Mouse (Mus musculus) ZHBTc4 (cell line): ENCODE results near the gene Birc5.
A peak's percentile ranks its signal among the peaks of the same experiment; 100 is the strongest.
"Not testable (repeated sequence)": the region's sequence is repeated elsewhere in the genome, so short reads cannot be mapped to it uniquely, and the experiment has no call there.

Experiments used
- DNase-seq: peaks from one replicate; pipeline ENCODE4 v3.0.0-alpha.2; 2011; ENCODE audit warnings: low read depth, low spot score

Birc5 gene

DNA sequence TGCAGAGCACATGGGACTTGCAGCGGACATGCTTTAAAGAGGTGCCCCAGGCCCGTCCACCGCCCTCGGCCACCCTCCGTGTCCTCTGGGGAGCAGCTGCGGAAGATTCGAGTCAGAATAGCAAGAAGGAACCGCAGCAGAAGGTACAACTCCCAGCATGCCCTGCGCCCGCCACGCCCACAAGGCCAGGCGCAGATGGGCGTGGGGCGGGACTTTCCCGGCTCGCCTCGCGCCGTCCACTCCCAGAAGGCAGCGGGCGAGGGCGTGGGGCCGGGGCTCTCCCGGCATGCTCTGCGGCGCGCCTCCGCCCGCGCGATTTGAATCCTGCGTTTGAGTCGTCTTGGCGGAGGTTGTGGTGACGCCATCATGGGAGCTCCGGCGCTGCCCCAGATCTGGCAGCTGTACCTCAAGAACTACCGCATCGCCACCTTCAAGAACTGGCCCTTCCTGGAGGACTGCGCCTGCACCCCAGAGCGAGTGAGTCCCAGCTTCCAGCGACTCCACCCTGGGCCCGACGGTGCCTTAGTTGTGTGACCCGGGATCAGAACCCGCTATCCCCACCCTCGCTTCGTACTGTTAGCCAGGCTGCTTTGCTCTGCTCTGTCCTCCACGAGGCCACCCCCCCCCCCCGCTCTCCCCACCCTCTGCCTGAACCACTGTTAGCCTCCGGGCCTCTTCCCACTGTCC, at the start of gene Birc5:
TSS of gene Birc5 (plus strand) at position 267 of the 687 bp plus-strand sequence.
- DNase-seq, result peak; percentile 99

DNA sequence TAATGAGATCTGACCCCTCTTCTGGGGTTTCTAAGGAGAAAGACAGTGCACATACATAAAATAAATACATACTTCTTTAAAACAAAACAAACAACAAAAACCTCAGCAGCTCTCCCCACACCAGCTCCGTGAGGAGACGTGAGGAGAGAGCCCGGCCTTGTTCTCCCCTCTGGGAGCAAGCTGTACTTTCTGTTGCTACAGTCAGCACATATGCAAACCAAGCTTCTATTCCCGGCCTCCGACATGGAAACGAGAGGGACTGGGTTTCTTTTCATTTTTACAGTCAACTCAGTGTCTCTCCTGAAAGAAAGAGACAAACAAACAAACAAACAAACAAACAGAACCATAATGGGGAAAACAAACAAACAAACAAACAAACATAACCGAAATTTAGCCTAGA, 49.0 kb upstream of the Birc5 start:
- DNase-seq, result no peak

DNA sequence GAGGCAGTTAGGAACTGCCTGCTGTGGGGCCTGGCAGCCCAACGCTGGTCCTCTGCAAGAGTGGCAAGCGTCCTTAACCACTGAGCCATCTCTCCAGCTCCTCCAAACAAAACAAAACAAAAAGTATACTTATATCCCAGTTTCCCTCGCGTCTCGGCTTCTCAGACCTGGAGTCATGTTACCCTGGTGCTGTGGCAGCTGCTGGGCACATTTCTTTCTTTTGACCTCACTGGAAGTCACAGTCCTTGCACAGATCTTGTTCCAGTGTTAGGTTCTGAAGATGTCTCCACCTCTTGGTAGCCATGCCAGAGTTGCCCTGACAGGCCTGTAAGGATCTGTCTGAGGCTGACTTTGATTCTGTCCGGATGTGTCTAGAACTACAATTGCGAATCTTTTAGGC, 47.4 kb upstream of the Birc5 start:
- DNase-seq, result no peak

DNA sequence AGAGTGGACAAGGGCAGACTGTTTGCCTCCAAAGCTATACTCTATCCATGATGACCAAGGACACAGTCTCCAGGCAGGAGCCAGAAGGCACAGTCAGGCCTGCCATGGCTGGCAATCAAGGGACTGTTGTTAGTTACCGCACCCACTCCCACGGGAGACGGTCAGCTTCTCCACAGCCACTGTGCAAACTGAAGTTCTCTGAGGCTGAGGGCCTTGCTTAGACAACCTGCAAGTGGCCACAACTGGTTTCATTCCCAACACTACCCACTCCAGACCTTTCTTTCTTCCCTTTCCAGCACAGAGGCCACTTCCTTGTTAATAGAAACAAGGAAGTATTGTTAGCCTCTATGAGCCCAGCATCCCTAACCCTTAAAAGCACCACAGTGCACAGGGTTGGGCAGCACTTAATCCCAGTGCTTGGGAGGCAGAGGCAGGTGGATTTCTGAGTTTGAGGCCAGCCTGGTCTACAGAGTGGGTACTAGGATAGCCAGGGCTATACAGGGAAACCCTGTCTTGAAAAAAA, 45.8 kb upstream of the Birc5 start:
- no peak for DNase-seq

DNA sequence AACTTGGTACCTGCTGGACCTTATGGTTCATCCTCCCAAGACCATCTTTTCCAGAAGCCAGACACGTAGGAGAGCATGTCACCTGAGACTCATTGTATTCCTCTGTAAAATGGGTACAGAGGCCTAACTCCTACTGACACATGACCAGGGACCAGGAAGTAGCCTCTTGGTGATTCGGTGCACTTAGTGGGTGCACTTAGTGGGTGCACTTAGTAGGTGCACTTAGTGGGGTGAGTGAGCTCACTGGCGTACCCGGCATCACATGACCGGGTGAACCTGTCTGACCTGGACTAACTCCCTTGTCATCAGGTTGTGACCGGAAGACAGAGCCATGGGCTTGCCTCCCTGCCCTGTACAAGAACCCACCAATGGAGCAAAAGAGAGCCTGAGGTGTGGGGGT, 42.3 kb upstream of the Birc5 start:
- DNase-seq, result no peak

DNA sequence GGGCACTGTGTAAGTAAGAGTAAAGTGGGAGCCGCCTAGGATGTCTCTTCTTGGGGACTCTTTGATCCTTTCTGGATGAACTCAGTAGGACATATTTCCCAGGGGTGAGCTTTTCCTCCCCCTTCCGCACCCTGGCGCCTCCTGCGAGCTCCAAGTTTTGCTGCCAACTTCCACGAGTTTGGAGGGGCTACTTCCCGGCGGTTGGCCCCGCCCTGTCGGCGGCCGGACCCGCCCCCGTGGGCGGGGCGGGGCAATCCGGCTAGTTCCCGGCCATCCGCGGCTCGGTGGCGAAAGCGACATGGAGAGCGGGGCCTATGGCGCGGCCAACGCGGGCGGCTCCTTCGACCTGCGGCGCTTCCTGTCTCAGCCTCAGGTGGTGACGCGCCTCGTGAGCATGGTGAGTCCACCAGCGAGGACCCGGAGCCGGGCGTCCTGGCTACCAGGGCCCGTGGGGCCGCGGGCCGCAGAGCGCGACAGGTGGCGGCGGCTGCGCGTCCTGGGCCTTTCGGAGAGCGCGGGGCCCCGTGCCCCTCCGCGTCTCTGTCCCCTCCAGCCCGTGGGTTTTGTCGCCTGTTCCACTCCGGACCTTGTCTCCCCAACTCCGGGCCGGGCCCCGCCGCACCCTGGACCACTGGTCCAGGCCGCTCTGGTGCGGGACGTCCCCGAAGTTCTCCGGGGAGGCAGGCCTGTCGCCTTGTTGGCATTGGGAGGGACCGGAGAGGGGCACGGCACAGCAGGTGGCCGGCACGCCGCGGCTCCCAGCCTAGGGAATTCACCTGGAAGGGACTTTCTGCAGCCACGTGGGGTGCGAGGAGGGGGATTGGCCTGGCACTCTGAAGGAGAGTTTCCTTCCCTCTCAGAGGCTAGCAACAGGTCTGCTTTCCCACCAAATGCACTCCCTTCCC, 39.4 kb upstream of the Birc5 start, which contains the start of the genes Gm20708 and Syngr2:
TSS of gene Gm20708 (plus strand) at position 262 of the 905 bp plus-strand sequence.
TSS of gene Syngr2 (plus strand) at position 262 of the 905 bp plus-strand sequence.
- peak; percentile 89 for DNase-seq

DNA sequence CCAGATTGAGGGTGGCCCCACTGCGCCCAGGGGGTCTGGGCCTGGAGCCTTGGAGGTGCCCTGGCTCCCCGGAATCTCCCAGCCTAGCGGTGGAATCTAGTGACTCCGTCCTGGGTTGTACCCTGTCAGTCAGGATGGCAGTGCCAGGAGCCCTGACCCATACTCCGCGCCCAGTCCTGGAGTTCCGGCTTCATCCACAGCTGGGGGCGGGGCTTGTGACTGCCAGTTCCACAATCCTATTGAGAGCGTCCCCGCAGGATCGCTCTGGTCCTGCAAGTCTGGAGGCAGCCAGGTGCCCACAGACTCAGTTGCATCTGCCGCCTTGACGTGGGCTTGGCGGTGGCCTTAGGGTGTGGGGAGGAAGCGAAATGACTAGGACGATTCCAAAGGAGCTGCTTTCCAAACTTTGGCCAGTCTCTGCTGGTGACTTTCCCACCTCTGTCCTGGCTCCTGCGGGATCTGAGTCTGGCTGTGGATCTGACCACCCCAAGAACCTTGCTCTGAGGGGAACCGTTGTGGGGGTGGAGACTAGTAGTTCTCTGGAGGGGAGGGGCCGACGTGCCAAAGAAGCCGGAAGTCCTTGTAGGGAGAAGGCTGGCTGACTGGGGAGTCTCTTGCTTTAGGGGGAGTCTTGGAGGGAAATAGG, 38.5 kb upstream of the Birc5 start:
- DNase-seq, result peak; percentile 94

DNA sequence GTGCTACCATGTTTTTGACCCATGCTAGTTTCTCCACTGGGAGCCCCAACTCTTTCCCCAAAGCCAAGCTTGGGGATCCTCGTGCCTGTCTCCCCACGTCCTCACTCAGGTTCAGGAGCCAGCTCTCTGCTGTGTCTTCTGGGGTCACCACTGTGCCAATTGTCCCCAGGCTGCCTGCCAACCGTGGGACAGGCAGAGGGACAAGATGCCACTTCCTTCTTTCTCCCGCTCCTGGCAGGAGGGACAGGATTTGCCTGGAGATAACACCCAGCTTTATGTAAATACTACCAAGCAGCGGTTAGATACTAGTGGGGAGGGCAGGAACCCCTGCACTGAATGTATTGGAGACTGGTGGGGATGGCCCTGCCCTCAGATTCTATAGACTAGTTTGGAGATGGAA, 35.2 kb upstream of the Birc5 start:
- no peak for DNase-seq

DNA sequence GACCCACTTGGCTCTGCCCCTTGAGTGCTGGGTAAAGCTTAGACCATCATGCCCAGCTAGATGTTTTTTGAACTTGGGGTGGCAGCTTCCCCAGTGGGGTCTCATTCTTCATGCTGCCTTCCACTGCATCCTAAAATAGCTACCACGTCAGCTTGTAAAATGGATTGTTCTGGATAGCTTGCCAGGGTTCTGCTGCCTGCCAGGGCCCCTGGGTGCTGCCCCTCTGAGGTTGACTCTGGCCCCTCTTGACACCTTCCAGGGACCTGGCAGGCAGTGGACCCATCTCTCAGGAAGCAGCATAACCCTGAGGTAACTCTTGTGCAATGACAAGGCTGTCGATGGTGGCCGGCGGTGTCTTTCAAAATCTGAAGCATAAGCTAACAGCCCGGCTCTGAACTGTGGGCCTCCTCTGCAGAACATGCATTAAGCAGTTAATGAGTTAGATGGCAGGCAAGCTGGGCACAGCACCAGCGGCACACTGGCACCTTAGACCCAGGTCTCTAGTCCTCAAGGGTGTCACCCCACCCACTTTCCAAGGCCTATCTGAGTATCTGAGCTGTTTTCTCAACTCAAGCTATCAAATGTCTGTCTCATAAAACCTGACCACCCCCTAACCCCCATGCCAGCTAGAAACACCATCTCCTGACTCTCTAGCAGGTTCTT, 34.2 kb upstream of the Birc5 start:
- DNase-seq, result no peak

DNA sequence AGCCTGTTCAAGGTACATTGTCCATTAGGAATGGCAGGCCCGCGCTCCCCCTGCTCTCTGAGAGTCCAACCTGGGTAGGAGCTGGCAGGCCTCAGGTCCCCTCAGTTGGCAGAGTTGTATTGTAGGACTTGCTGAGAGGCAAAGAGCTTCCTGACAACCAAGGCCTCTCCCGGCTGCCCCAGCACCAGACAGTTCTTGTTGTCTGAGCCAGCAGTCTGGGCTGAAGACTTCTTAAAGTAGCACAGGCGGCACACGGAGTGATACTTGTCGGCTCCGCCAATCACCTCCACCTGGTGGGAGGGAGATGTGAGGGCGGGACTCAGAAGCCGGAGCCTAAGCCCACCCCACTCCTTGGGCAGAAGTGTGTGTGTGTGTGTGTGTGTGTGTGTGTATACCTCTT, 33.2 kb upstream of the Birc5 start:
- not testable (repeated sequence) for DNase-seq

DNA sequence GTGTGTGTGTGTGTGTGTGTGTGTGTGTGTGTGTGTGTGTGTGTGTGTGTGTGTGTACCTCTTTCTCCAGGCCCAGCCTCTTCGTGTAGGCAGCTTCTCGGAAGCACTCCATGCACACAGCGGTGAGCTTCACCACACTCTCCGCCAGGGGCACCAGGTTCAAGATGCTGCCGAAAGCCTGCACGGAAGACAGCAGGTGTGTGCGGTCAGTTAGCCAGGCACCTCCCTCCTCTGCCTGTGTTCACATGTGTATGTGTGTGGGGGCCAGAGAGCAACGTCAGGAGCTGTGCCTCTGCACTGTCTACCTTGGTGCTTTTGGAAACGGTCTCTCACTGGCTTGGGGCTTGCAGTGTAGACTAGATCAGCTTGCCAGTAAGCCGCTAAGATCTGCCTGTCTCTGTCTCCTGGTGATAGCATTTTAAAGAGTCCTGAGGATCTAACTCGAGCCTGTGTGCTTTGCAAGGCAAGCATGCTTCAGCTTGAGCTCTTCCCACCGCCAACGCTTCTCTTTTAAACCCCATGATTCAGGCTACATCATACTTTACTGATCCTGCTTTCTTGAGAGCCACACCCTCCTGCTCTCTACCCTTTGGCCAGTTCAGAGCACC, 32.6 kb upstream of the Birc5 start:
- DNase-seq, result peak; percentile 57

DNA sequence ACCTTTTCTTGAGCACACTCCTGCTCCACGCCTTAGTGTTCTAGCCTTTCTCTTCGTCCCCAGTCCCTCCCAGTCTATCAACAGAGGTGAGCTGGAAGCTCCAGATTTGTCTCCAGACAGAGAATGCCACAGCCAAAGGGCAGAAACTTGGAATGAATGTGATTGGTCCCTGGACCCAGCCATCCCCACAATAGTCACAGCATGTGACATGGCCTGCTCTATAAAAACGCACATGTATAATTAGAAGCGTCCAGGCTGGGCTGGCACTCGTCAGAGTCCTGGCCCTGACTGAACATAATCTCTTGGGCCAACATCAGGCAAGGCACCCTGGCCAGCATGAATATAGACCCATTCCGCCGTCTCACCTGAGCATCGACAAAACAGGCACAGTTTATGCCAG, 30.0 kb upstream of the Birc5 start:
- DNase-seq, result no peak

DNA sequence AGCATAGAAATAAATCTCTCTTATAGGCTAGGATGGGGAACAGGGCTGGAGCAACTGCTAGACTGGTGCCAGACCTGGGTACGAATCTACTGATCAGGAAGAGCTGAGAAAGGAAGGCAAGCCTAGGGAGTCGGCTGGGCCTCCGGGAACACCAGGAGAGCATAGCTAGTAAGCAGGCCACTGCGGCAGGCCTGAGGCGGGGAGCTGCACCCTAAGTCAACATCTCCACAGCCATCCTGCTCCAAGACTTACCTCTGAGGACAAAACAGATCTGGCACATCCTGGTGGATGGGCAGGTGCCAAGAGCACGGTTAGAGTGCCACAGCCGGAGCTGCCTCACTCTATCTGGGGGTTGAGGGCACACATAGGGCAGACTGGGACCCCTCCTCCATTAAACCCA, 28.9 kb upstream of the Birc5 start:
- DNase-seq, result no peak

DNA sequence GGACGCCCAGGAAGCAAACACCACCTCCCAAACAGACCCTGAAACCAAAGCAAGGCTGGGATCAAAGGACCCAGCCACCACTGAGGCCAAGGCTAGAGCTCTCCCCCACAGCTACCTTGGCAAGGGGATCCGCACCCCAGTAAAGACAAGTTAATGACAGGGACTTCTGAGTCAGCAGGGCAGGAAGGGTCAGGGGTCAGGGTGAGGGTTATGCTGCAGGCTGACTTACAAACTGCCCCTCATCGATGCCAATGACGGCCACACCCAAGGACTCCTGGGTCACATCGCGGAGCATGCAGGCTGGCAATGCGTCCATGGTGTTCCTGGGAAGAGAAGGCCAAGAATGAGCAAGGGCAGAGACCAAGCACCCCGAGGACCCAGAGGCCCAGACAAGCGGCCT, 27.2 kb upstream of the Birc5 start:
- no peak for DNase-seq

DNA sequence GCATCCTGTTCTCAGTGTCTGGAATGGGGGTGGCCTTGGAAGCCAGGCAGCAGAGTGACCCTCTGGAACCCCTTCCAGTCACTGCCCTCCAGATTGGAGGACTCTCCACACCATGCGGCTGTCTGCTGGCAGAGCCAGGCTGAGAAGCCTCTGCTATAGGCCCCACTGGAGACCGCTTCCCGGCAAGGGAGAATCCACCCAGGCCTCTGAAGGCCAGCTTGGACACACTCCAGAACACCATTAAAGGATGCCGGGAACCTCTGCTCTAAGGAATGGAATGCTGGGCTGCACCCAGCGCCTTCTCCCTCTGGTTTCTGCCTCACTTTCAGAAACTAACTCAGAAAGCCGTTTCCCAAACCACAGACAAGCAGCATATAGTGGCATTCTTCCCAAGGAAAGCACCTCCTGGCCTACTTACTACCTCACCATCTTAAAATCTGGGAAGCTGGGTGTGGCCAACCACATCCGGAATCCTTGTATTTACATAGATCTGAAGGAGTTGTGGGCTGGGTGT, 26.3 kb upstream of the Birc5 start:
- peak; percentile 63 for DNase-seq

DNA sequence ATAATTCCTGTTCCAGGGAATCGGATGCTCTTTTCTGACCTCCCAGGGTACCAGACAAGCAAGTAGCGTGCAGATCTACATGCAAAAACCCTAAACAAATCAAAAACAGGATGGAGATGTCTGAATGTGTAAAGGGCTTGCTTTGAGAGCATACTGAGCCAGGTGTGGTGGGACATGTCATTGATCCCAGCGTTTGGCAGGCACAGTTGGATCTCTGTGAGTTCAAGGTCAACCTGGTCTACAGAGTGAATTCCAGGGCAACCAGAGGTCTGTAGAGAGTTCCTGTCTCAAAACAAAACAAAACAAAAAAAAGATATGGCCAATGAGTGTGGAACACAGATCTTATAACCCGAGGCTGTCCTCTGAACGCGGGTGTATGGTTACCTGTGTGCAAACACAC, 25.6 kb upstream of the Birc5 start:
- peak; percentile 40 for DNase-seq

DNA sequence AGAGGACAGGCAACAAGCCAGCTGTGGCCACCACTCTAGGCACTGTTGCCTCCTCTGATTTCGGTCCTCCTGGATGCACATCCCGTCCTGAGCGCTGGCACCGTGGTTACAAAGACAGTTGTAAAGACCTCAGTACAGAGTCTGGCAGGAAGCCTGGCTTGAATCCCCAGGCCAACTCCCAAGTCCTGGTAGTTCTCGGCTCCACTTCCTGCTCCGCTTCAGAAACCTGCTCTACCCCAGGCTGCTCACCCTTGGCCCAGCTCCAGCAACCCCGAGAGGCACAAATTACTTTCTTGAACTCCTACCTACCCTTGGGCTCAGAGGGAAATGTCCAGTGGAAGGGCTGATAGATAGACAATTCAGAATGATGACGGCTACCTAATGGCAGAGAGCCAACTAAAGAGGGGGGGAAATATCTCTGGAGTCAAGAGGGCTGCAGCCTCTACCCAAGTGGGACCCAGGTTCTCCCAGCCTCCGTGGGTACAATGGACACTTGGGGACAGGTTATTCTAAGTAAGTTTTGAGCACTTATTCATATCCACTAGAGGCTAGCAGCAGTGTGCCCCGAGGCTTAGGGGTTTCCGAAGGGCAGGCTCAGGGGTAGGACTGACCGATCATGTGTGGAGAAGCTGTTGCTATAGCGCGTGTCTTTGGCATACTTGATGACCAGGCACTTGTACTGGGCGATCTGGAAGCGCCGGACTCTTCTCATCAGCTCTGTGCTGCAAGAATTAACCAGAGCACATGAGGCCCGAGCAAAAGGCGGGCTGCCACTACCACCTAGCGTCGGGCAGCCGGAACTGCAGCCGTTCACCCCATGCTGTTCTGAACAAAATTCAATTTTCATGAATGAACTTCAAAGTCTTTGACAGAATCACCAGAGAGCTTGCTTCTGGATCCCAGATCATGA, 24.7 kb upstream of the Birc5 start:
- peak; percentile 87 for DNase-seq

DNA sequence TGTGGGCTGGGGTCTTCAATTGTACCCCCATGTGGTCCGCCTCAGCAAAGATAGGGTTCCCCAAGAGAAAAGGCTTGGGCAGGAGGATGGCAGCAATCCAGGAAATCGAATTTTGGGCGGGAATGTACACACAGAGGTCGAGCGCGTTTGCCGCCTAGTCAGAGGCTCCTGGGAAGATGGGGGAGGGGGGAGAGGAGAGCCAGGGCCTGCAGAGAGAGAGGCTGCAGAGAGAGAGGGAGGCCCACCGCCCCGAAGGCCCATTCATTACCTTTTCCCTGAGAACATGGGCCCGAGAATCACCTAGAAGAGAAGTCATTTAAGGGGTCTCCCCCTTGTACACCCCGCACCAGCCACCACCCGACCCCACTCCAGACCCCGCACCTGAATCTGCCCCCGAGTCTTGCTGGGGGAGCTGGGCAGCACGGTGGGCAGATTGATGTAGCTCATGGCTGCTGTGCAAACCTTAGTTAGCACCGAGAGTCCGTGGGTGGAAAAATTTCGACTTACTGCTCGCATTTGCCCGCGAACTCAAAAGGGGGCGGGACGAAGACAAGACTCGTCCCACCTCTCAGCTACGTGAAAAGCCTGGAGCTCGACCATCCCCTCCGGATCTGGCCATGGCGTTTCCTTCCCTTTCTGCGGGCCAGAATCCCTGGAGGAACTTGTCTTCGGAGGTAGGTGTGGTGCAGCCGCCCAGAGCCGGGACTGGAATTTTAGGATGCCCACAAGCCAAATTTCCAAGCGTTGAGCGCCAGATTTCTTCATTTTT, 23.5 kb upstream of the Birc5 start, which contains the start of the genes Afmid and Tk1:
TSS of gene Afmid (plus strand) at position 592 of the 769 bp plus-strand sequence.
TSS of gene Tk1 (minus strand) at position 760 of the 769 bp plus-strand sequence.
- DNase-seq, result peak; percentile 96

DNA sequence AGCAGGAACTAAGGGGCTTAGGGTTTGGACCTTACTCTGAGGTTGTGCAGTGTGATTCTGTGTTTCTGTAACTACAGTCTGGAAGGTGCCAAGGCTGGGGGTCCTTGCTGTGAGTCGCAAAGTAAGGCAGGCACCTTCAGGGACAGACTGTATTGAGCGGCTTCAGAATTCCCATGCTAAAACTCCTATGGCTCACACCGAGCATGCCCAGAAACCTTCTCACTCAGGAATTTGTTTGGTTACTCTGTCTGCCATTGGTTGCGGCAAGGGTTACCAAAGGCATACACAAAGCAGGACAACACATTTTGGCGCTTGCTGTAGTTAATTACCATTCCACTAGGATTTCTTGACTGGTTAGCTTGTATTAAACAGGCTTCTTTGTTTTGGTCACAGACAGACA, 22.9 kb upstream of the Birc5 start:
- DNase-seq, result peak; percentile 61
